In the genomic region with DNA sequence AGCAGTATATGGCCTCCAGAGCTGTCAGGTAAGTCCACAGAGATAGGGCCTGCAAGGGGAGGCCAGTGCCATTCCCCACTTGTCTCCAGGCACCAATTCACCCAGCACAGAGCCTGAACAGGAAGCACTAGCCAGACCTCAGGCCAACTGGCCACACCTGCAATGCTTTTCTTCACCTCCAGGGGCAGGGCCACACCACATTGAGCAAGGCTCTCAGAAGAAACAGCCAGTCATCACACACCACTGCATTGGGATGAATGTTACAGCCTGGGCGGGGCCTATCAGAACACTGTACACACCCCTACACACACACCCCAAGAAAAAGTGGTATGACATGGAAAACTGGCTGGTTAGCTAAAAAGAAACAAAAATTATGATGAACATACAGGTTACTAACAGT, we compare ENCODE assay signal across 8 mouse cellular contexts. TPM values are rescaled to one million over a fixed set of nuclear protein-coding genes. Genes with fewer than 3 reads are reported as not detected.
A peak's percentile ranks its signal among the peaks of the same experiment; 100 is the strongest.
DNase-seq lines count a peak whose midpoint lies in the region; ATAC-seq and TF ChIP-seq lines count a peak whose summit lies in the region.

No protein-coding gene starts in this region.

- no peaks in the 10 kb centered on the region for H3K27me3 ChIP-seq in kidney, embryonic 15.5 days
- H3K27me3 ChIP-seq in G1E (ENCODE audit: insufficient read depth, low read length): no peaks in the 10 kb centered on the region

- H3K4me3 ChIP-seq in kidney, embryonic 15.5 days (replicated peaks): no peak overlapping the region
- no peak overlapping the region for H3K4me3 ChIP-seq in G1E (ENCODE audit: low read depth, low read length)
- H3K4me3 ChIP-seq in olfactory bulb, adult 2 months (ENCODE audit: insufficient read depth, low read depth, low read length): no peak overlapping the region

- no peaks in the 10 kb centered on the region for H3K4me1 ChIP-seq in kidney, embryonic 15.5 days
- H3K4me1 ChIP-seq in G1E (ENCODE audit: insufficient read depth, low read depth, low read length): 0 out of 2 replicates have a peak, but pooled peaks cover 3% of the 10 kb centered on the region
- peaks cover 5% of the 10 kb centered on the region; the same call in 1 of the 2 replicates for H3K4me1 ChIP-seq in olfactory bulb, adult 2 months (ENCODE audit: control insufficient read depth, insufficient read depth, low read length)

- ATAC-seq in kidney, embryonic 15.5 days (replicated peaks; ENCODE audit: low FRiP score): no peak
- peak; percentile 34; the same call in 1 of the 2 replicates for ATAC-seq in G1E (ENCODE audit: extremely low read depth, insufficient number of reproducible peaks, low FRiP score, poor library complexity, severe bottlenecking)

- H3K36me3 ChIP-seq in kidney, embryonic 15.5 days: no peaks in the 10 kb centered on the region
- H3K36me3 ChIP-seq in G1E (replicated peaks): peaks cover 15% of the 10 kb centered on the region

- no peak overlapping the region for H3K9ac ChIP-seq in kidney, embryonic 15.5 days

- no peak for TF ChIP-seq POLR2A in brain, embryonic 14.5 days (IDR thresholded peaks at IDR 0.05; ENCODE audit: borderline replicate concordance, extremely low read depth, insufficient read depth, insufficient read length, poor library complexity, severe bottlenecking)
- TF ChIP-seq POLR2A in olfactory bulb, adult 2 months (IDR thresholded peaks at IDR 0.05; ENCODE audit: insufficient read depth, low read depth, low read length): no peak

- DNase-seq in kidney, adult 18-20 months: peak; percentile 57
- DNase-seq in G1E (ENCODE audit: low spot score): peak; percentile 24
- DNase-seq in brain, embryonic 14.5 days (ENCODE audit: low read depth): no peak
- peak; percentile 56 for DNase-seq in kidney, postnatal 4 days
- no peak for DNase-seq in frontal cortex, postnatal 14 days (ENCODE audit: low spot score in 2 of 2)
- no peak for DNase-seq in Muller cell, postnatal 12 days (ENCODE audit: inconsistent ontology term)

- WGBS in kidney, embryonic 15.5 days: 83% methylated on average over 1 of the region's 1 CpGs
- 97% methylated on average over 1 of the region's 1 CpGs for WGBS in olfactory bulb, adult 2 months

- no peaks in the 10 kb centered on the region for H3K9me3 ChIP-seq in kidney, embryonic 15.5 days (replicated peaks)
- H3K9me3 ChIP-seq in G1E (replicated peaks): no peaks in the 10 kb centered on the region

- peak; percentile 51; the same call in 1 of the 2 replicates for TF ChIP-seq CTCF in G1E (IDR thresholded peaks at IDR 0.05; ENCODE audit: low read depth, low read length)
- TF ChIP-seq CTCF in brain, embryonic 14.5 days (IDR thresholded peaks at IDR 0.05; ENCODE audit: borderline replicate concordance, extremely low read depth, insufficient read depth, insufficient read length): peak; percentile 62
- TF ChIP-seq CTCF in olfactory bulb, adult 2 months (IDR thresholded peaks at IDR 0.05; ENCODE audit: insufficient read depth, low read depth, low read length): peak; percentile 31; the same call in 1 of the 2 replicates

- H3K4me2 ChIP-seq in kidney, embryonic 15.5 days: no peak overlapping the region

- no peak overlapping the region for H3K27ac ChIP-seq in kidney, embryonic 15.5 days
- H3K27ac ChIP-seq in olfactory bulb, adult 2 months (ENCODE audit: insufficient read depth, low read depth, low read length): no peak overlapping the region

RNA-seq across cellular contexts. Expression of a gene that starts 42.3 kb away (rescaled TPM):
- 5.5 and 5.9 TPM in 2 replicates for polyA plus RNA-seq in kidney, embryonic 15.5 days (2015; fragmentation: Nextera tagmentation; extraction: Ambion mirVana)
- total RNA-seq in G1E (2014; fragmentation: Nextera tagmentation) (6.1 and 6.4 TPM in 2 replicates), G1E (2017) (2.3 and 3.4 TPM in 2 replicates)
- polyA plus RNA-seq in G1E (2012): 1.8 TPM in 2 replicates
- 81.6 and 91.6 TPM in 2 replicates for polyA plus RNA-seq in brain, embryonic 14.5 days (2012; rRNA removed)
- not detected in 2 replicates for polyA plus RNA-seq in olfactory bulb, adult 2 months (2012; ENCODE audit: insufficient read depth, insufficient read length, low replicate concordance, missing spikeins)

Comparison
In these comparisons a context has a peak if more than half of its experiments do, and no peak if none do; other contexts are left out.
1. DNase-seq: peak in kidney, adult 18-20 months (single experiment), G1E (single experiment) and kidney, postnatal 4 days (2 of 2); none in brain, embryonic 14.5 days (single experiment), frontal cortex, postnatal 14 days (0 of 2) and Muller cell, postnatal 12 days (single experiment).
2. Peak in every context shown above with its lines, with median percentiles within 50 percentile points of each other: CTCF ChIP-seq.